Mouse (Mus musculus): ENCODE data around the gene Tex48. TPM values are rescaled to one million over a fixed set of nuclear protein-coding genes. Genes with fewer than 3 reads are reported as not detected.

Tex48 gene
- total and polyA plus RNA-seq, 3 experiments = not detected

DNA sequence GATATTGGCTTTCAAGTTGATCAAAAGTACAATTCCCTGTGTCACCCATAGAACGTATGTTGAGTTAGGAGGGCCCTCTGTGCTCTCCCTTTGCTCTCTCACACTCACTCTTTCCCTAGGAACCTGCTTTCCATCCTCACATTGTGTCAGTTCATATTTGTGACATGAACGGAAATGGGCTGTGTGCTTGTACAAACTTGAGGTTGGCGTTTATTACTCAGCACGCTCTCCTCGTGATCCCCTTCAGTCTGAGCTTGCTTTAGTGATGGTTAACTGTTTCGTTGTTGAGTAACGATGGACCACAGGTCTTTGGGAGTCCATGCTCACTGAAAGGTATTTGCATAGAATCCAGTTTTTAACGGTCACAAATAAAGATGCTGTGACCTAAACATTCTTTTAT, 4.9 kb upstream of the Tex48 start:
- dilution Hi-C loops (cut with MboI; ENCODE audit: extremely low pct_ligation_motif_present, extremely low pct_unique_long_range_greater_than_20kb, low sequenced_read_pairs) (no loop called here), in situ Hi-C loops (cut with MboI; ENCODE audit: low pct_ligation_motif_present, low pct_unique_long_range_greater_than_20kb, low sequenced_read_pairs) (loop anchor here (5.0 kb wide), 2 partner anchors 215 to 315 kb away; no protein-coding TSS in a partner anchor)
- H3K27ac ChIP-seq (ENCODE audit: insufficient read depth, low read depth) = no peak overlapping the region
- no peak overlapping the region for H3K9ac ChIP-seq (ENCODE audit: insufficient read depth, low read depth)
- DNase-seq (ENCODE audit: extremely low read depth) = peak; percentile 64
- no peaks in the 10 kb centered on the region for H3K27me3 ChIP-seq (replicated peaks)
- peaks cover 12 to 16% of the 10 kb centered on the region in 2 experiments for H3K4me1 ChIP-seq (ENCODE audit: control insufficient read depth in 1 of 2, insufficient read depth in 2 of 2)
- no peaks in the 10 kb centered on the region for H3K9me3 ChIP-seq (replicated peaks; ENCODE audit: low read length)
- H3K36me3 ChIP-seq (replicated peaks in 1 of 2; ENCODE audit: control insufficient read depth in 1 of 2, insufficient read depth in 1 of 2, low read length in 1 of 2) = no peaks in the 10 kb centered on the region
- H3K4me3 ChIP-seq (replicated peaks in 1 of 3; ENCODE audit: low read depth in 2 of 3, low read length in 2 of 3, poor library complexity in 1 of 3) = no peak overlapping the region
- H3K4me2 ChIP-seq (ENCODE audit: insufficient read depth, low read depth, poor library complexity, severe bottlenecking) = peak overlapping the region; percentile 6; the same call in 1 of the 2 replicates
- H3K79me2 ChIP-seq (replicated peaks; ENCODE audit: control insufficient read depth, extremely low read depth, insufficient read depth, poor library complexity, severe bottlenecking) = no peaks in the 10 kb centered on the region
- TF ChIP-seq TCF12 (IDR thresholded peaks at IDR 0.05; ENCODE audit: low read depth, low read length) (0 out of 2 replicates have a peak, but pooled peaks have one; percentile 13), MYC (IDR thresholded peaks at IDR 0.05; ENCODE audit: low read depth, low read length) (0 out of 2 replicates have a peak, but pooled peaks have one; percentile 49), PAX5 (IDR thresholded peaks at IDR 0.05; ENCODE audit: low read length) (no peak), ZMIZ1 (IDR thresholded peaks at IDR 0.05; ENCODE audit: low read depth, low read length) (no peak), MEF2A (IDR thresholded peaks at IDR 0.05; ENCODE audit: borderline replicate concordance, low read depth, low read length) (peak; percentile 61; the same call in 1 of the 2 replicates), RCOR1 (conservative IDR thresholded peaks at IDR 0.05; ENCODE audit: low read depth, low read length) (peak; percentile 51; the same call in 1 of the 2 replicates), NRF1 (IDR thresholded peaks at IDR 0.05; ENCODE audit: low read depth, low read length) (no peak), BHLHE40 (IDR thresholded peaks at IDR 0.05; ENCODE audit: low read depth, low read length) (peak; percentile 93), IRF4 (IDR thresholded peaks at IDR 0.05; ENCODE audit: low read depth, low read length) (peak; percentile 78), RAD21 (IDR thresholded peaks at IDR 0.05; ENCODE audit: low read depth, low read length) (no peak), KAT2A (IDR thresholded peaks at IDR 0.05; ENCODE audit: insufficient replicate concordance, low read length) (no peak), CHD2 (IDR thresholded peaks at IDR 0.05; ENCODE audit: low read length) (no peak), MAX (IDR thresholded peaks at IDR 0.05; ENCODE audit: low read length) (peak; percentile 63), ZC3H11A (IDR thresholded peaks at IDR 0.05; ENCODE audit: low read depth, low read length) (no peak), NELFE (IDR thresholded peaks at IDR 0.05; ENCODE audit: low read depth, low read length) (no peak), POLR2AphosphoS2 (IDR thresholded peaks at IDR 0.05; ENCODE audit: low read depth, low read length) (no peak), USF2 (conservative IDR thresholded peaks at IDR 0.05; ENCODE audit: low read depth, low read length) (no peak), EP300 (IDR thresholded peaks at IDR 0.05; ENCODE audit: low read length) (peak; percentile 79), MXI1 (IDR thresholded peaks at IDR 0.05; ENCODE audit: low read depth, low read length) (no peak), SMC3 (IDR thresholded peaks at IDR 0.05; ENCODE audit: low read depth, low read length) (no peak; the same call in 1 of the 2 replicates), ETS1 (conservative IDR thresholded peaks at IDR 0.05; ENCODE audit: low read depth, low read length) (peak; percentile 85), E2F4 (IDR thresholded peaks at IDR 0.05; ENCODE audit: insufficient replicate concordance, low read depth, low read length) (no peak), TBP (conservative IDR thresholded peaks at IDR 0.05; ENCODE audit: low read depth, low read length) (no peak), SIN3A (IDR thresholded peaks at IDR 0.05; ENCODE audit: low read length) (0 out of 2 replicates have a peak, but pooled peaks have one; percentile 50), HCFC1 (IDR thresholded peaks at IDR 0.05; ENCODE audit: low read depth, low read length) (no peak), JUN (IDR thresholded peaks at IDR 0.05; ENCODE audit: insufficient read depth, low read depth, low read length) (peak; percentile 29; the same call in 1 of the 2 replicates), ZNF384 (IDR thresholded peaks at IDR 0.05; ENCODE audit: low read depth, low read length) (no peak), USF1 (IDR thresholded peaks at IDR 0.05; ENCODE audit: low read depth, low read length) (no peak), MAFK (IDR thresholded peaks at IDR 0.05; ENCODE audit: insufficient replicate concordance, low read length) (0 out of 2 replicates have a peak, but pooled peaks have one; percentile 35), POLR2A (IDR thresholded peaks at IDR 0.05; ENCODE audit: low read depth, low read length) (no peak), UBTF (IDR thresholded peaks at IDR 0.05; ENCODE audit: low read depth, low read length) (no peak), JUND (conservative IDR thresholded peaks at IDR 0.05; ENCODE audit: low read depth, low read length) (peak; percentile 51), CTCF (conservative IDR thresholded peaks at IDR 0.05 in 1 of 2, IDR thresholded peaks at IDR 0.05 in 1 of 2; ENCODE audit: low read depth in 2 of 2, low read length in 2 of 2) (no peak)

Measured in CH12.LX (cell line).